Mouse (Mus musculus): ENCODE measurements around the gene Dennd1b. TPM values are rescaled to one million over a fixed set of nuclear protein-coding genes. Genes with fewer than 3 reads are reported as not detected.

Gene Dennd1b
- polyA plus RNA-seq, 1 experiment from 2014 or later: 16.8 TPM

DNA sequence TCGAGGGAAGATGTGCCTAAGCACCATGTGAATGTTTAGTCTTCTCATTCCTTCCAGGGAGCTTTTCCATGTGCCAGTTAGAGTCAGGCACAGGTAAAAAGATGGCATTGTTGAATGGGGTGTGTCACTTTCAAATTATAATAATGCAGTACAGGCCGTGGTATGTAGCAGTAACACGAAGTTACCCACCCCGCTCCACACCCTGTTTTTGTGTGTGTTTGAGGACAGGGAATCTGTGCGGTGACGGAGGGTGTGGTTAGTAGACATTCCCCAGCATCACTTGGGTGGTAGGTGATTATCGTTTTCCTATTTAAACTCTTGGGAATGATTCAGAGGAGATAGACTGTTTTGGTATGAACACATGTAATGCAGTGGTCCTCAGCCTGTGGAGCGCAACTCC, 11.6 kb downstream of the Dennd1b start:
- no peaks in the 10 kb centered on the region for H3K27me3 ChIP-seq (ENCODE audit: control insufficient read depth, insufficient read depth, low read length)
- no peak overlapping the region for H3K4me3 ChIP-seq (ENCODE audit: control insufficient read depth in 1 of 2, insufficient read depth in 1 of 2, low read depth in 1 of 2, low read length in 2 of 2)
- no peaks in the 10 kb centered on the region for H3K36me3 ChIP-seq (ENCODE audit: control insufficient read depth, insufficient read depth, low read length)
- H3K9me3 ChIP-seq (ENCODE audit: control insufficient read depth, low read length): no peaks in the 10 kb centered on the region
- no peak overlapping the region for H3K4me2 ChIP-seq (ENCODE audit: low read length)
- H3K4me1 ChIP-seq (ENCODE audit: control insufficient read depth in 2 of 2, insufficient read depth in 2 of 2, low read length in 2 of 2): peaks cover 9 to 14% of the 10 kb centered on the region in 2 experiments
- 0 out of 4 replicates have a peak overlapping the region, but pooled peaks of 1 of the 2 experiments have one; percentile 1 for H3K27ac ChIP-seq (replicated peaks in 1 of 2; ENCODE audit: control insufficient read depth in 1 of 2, insufficient read depth in 1 of 2, low read depth in 2 of 2, low read length in 2 of 2)
- no peak overlapping the region for H3K9ac ChIP-seq (ENCODE audit: low read length)
- 77% methylated on average over 8 of the region's 8 CpGs for WGBS
- ATAC-seq (ENCODE audit: insufficient number of reproducible peaks, insufficient read depth, low FRiP score, low read depth): no peak

DNA sequence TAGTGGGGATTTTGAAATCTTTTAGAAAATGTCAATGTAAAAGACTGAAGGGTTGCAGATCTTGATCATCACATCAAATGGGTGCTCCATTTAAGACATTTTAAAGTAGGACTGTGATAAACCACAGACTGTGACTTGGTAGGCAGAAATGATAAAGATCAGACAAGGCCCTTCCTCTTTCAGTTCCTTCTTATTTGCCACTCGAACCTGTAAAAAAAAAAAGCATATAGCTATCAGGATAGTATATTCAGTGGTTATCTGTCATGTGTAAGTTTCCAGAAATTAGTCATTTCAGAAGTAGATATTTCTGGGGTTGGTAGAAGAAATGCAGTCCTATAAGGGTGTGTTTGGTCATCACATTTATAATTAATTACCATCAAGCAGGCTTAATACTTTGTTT, 12.7 kb downstream of the Dennd1b start:
- no peak overlapping the region for H3K4me2 ChIP-seq (ENCODE audit: low read length)
- no peaks in the 10 kb centered on the region for H3K27me3 ChIP-seq (ENCODE audit: control insufficient read depth, insufficient read depth, low read length)
- H3K27ac ChIP-seq (replicated peaks in 1 of 2; ENCODE audit: control insufficient read depth in 1 of 2, insufficient read depth in 1 of 2, low read depth in 2 of 2, low read length in 2 of 2): no peak overlapping the region
- 39% methylated on average over 1 of the region's 1 CpGs for WGBS
- peaks cover 7 to 14% of the 10 kb centered on the region in 2 experiments for H3K4me1 ChIP-seq (ENCODE audit: control insufficient read depth in 2 of 2, insufficient read depth in 2 of 2, low read length in 2 of 2)
- H3K9ac ChIP-seq (ENCODE audit: low read length): no peak overlapping the region
- no peaks in the 10 kb centered on the region for H3K9me3 ChIP-seq (ENCODE audit: control insufficient read depth, low read length)
- ATAC-seq (ENCODE audit: insufficient number of reproducible peaks, insufficient read depth, low FRiP score, low read depth): no peak
- no peak overlapping the region for H3K4me3 ChIP-seq (ENCODE audit: control insufficient read depth in 1 of 2, insufficient read depth in 1 of 2, low read depth in 1 of 2, low read length in 2 of 2)
- H3K36me3 ChIP-seq (ENCODE audit: control insufficient read depth, insufficient read depth, low read length): no peaks in the 10 kb centered on the region

DNA sequence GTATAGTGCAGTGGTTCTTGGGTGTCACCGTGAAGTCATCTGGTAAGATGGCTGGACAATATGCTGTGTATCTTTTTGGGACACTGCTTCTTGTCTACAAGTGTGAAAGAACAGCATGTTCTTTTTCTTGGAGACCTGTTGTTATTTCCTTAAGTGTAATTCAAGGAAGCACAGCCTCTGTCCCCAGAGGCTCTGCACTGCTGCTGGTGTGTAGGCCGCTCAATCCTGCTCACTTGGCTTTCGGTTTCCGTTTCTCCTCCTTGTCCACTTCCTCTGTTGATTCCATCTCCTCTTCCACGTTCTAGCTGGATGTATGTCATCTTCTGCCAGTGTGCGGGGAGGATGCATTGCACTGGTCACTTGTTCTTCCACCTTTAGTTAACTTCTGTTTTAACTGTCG, 19.0 kb downstream of the Dennd1b start:
- Histone ChIP-seq H3K4me3 (ENCODE audit: control insufficient read depth in 1 of 2, insufficient read depth in 1 of 2, low read depth in 1 of 2, low read length in 2 of 2) (no peak overlapping the region), H3K4me1 (ENCODE audit: control insufficient read depth in 2 of 2, insufficient read depth in 2 of 2, low read length in 2 of 2) (peaks cover 8 to 27% of the 10 kb centered on the region in 2 experiments), H3K9me3 (ENCODE audit: control insufficient read depth, low read length) (no peaks in the 10 kb centered on the region), H3K9ac (ENCODE audit: low read length) (no peak overlapping the region), H3K27me3 (ENCODE audit: control insufficient read depth, insufficient read depth, low read length) (no peaks in the 10 kb centered on the region), H3K27ac (replicated peaks in 1 of 2; ENCODE audit: control insufficient read depth in 1 of 2, insufficient read depth in 1 of 2, low read depth in 2 of 2, low read length in 2 of 2) (peak overlapping the region; percentile 20 to 66), H3K4me2 (ENCODE audit: low read length) (0 out of 2 replicates have a peak overlapping the region, but pooled peaks have one; percentile 8), H3K36me3 (ENCODE audit: control insufficient read depth, insufficient read depth, low read length) (no peaks in the 10 kb centered on the region)
- ATAC-seq (ENCODE audit: insufficient number of reproducible peaks, insufficient read depth, low FRiP score, low read depth): no peak
- WGBS: 70% methylated on average over 7 of the region's 7 CpGs

DNA sequence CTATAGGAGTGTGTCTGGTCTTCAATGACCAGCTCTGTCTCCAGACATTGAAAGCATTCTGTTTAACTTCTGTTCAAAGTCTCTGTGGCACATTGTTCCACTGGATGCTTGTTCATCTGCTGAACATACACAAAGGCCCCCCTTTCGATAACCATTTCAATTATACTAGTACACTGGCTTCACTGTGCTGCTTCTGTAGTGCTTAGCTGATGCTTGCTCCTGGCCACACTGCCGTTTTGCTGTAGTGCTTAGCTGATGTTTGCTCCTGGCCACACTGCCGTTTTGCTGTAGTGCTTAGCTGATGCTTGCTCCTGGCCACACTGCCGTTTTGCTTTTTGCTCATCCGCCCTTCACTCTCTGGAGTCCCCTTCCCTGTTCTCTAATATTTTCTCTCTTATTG, 19.4 kb downstream of the Dennd1b start:
- H3K4me2 ChIP-seq (ENCODE audit: low read length): 0 out of 2 replicates have a peak overlapping the region, but pooled peaks have one; percentile 8
- peak overlapping the region; percentile 25; the same call in 1 of the 2 replicates for H3K9ac ChIP-seq (ENCODE audit: low read length)
- no peak for ATAC-seq (ENCODE audit: insufficient number of reproducible peaks, insufficient read depth, low FRiP score, low read depth)
- peak overlapping the region; percentile 20 to 55 for H3K27ac ChIP-seq (replicated peaks in 1 of 2; ENCODE audit: control insufficient read depth in 1 of 2, insufficient read depth in 1 of 2, low read depth in 2 of 2, low read length in 2 of 2)
- WGBS: 56% methylated on average over 5 of the region's 5 CpGs
- no peak overlapping the region for H3K4me3 ChIP-seq (ENCODE audit: control insufficient read depth in 1 of 2, insufficient read depth in 1 of 2, low read depth in 1 of 2, low read length in 2 of 2)
- H3K9me3 ChIP-seq (ENCODE audit: control insufficient read depth, low read length): no peaks in the 10 kb centered on the region
- H3K27me3 ChIP-seq (ENCODE audit: control insufficient read depth, insufficient read depth, low read length): no peaks in the 10 kb centered on the region
- peaks cover 8 to 30% of the 10 kb centered on the region in 2 experiments for H3K4me1 ChIP-seq (ENCODE audit: control insufficient read depth in 2 of 2, insufficient read depth in 2 of 2, low read length in 2 of 2)
- H3K36me3 ChIP-seq (ENCODE audit: control insufficient read depth, insufficient read depth, low read length): no peaks in the 10 kb centered on the region

DNA sequence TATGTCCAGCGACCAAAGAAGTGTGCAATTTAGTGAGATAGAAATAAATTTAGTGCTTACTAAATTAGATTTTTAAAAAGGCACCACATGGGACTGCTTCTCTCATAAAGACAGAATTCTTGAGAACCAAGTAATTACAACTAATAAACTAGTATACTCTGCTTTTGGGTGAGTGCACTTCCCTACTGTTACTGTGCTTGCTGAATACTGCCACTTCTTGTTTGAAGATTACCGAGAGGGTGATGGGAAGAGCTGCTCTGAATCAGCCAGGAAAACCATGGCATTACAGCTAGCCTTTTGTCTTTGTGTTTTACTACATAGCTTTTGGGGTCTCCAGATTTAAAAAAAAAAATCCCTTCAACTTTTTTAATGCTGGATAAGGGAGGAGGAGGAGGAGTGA, 19.8 kb downstream of the Dennd1b start:
- Histone ChIP-seq H3K4me2 (ENCODE audit: low read length) (peak overlapping the region; percentile 39; the same call in 1 of the 2 replicates), H3K9ac (ENCODE audit: low read length) (peak overlapping the region; percentile 38; the same call in 1 of the 2 replicates)

DNA sequence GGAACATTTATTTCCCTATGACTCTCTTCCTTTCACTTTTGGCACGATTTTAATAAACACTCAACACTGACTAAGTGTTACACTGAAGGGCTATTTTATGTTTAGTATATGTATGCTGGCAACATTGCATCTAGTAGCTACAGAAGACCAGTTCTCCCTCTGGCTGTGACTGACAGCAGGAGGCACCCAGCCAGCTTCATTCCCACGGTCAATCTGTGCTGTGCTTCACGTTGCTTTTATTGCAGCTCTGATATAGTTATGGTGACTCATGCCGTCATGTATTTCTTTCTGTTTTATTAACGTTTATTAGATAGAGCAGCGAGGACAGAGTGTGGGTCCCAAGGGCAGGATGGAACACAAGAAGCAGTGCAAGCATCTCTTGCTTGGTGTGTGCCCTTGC, 20.2 kb downstream of the Dennd1b start:
- Histone ChIP-seq H3K4me1 (ENCODE audit: control insufficient read depth in 2 of 2, insufficient read depth in 2 of 2, low read length in 2 of 2) (peaks cover 8 to 31% of the 10 kb centered on the region in 2 experiments), H3K27ac (replicated peaks in 1 of 2; ENCODE audit: control insufficient read depth in 1 of 2, insufficient read depth in 1 of 2, low read depth in 2 of 2, low read length in 2 of 2) (peak overlapping the region in 1 of 2 experiments; percentile 57; a peak in 2 of 4 replicates), H3K36me3 (ENCODE audit: control insufficient read depth, insufficient read depth, low read length) (no peaks in the 10 kb centered on the region), H3K27me3 (ENCODE audit: control insufficient read depth, insufficient read depth, low read length) (no peaks in the 10 kb centered on the region), H3K9ac (ENCODE audit: low read length) (peak overlapping the region; percentile 38; the same call in 1 of the 2 replicates), H3K4me2 (ENCODE audit: low read length) (peak overlapping the region; percentile 39), H3K4me3 (ENCODE audit: control insufficient read depth in 1 of 2, insufficient read depth in 1 of 2, low read depth in 1 of 2, low read length in 2 of 2) (no peak overlapping the region), H3K9me3 (ENCODE audit: control insufficient read depth, low read length) (no peaks in the 10 kb centered on the region)
- no peak for ATAC-seq (ENCODE audit: insufficient number of reproducible peaks, insufficient read depth, low FRiP score, low read depth)
- 41% methylated on average over 6 of the region's 6 CpGs for WGBS

More for the DNA sequence above, 19.8 kb downstream of the Dennd1b start:
- peaks cover 8 to 31% of the 10 kb centered on the region in 2 experiments for H3K4me1 ChIP-seq (ENCODE audit: control insufficient read depth in 2 of 2, insufficient read depth in 2 of 2, low read length in 2 of 2)
- no peaks in the 10 kb centered on the region for H3K27me3 ChIP-seq (ENCODE audit: control insufficient read depth, insufficient read depth, low read length)
- WGBS: 46% methylated on average over 2 of the region's 2 CpGs
- H3K36me3 ChIP-seq (ENCODE audit: control insufficient read depth, insufficient read depth, low read length): no peaks in the 10 kb centered on the region
- ATAC-seq (ENCODE audit: insufficient number of reproducible peaks, insufficient read depth, low FRiP score, low read depth): no peak
- H3K4me3 ChIP-seq (ENCODE audit: control insufficient read depth in 1 of 2, insufficient read depth in 1 of 2, low read depth in 1 of 2, low read length in 2 of 2): no peak overlapping the region
- H3K27ac ChIP-seq (replicated peaks in 1 of 2; ENCODE audit: control insufficient read depth in 1 of 2, insufficient read depth in 1 of 2, low read depth in 2 of 2, low read length in 2 of 2): peak overlapping the region in 1 of 2 experiments; percentile 57; a peak in 2 of 4 replicates
- H3K9me3 ChIP-seq (ENCODE audit: control insufficient read depth, low read length): no peaks in the 10 kb centered on the region

DNA sequence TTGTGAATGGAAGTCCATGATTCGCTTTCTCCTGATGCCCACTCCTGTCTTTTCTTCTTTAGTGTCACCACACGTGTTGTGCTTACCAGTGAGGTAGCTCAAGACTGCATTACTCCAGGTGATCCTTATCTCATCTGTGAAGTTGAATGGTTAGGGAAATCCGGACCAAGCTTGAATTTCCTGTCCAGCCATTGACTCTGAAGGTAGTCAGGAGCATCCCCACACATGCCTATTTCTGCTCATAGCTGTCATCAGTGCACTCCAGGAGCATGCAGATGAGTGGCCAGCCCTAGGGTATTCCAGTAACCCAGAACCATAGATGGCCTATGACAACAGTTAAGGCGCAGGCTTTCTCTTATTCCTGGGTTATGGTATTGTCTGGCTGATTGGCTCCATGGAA, 20.9 kb downstream of the Dennd1b start:
- Histone ChIP-seq H3K27ac (replicated peaks in 1 of 2; ENCODE audit: control insufficient read depth in 1 of 2, insufficient read depth in 1 of 2, low read depth in 2 of 2, low read length in 2 of 2) (peak overlapping the region in 1 of 2 experiments; percentile 57; a peak in 1 of 4 replicates), H3K4me2 (ENCODE audit: low read length) (no peak overlapping the region), H3K9ac (ENCODE audit: low read length) (no peak overlapping the region), H3K9me3 (ENCODE audit: control insufficient read depth, low read length) (no peaks in the 10 kb centered on the region), H3K27me3 (ENCODE audit: control insufficient read depth, insufficient read depth, low read length) (no peaks in the 10 kb centered on the region), H3K36me3 (ENCODE audit: control insufficient read depth, insufficient read depth, low read length) (no peaks in the 10 kb centered on the region), H3K4me3 (ENCODE audit: control insufficient read depth in 1 of 2, insufficient read depth in 1 of 2, low read depth in 1 of 2, low read length in 2 of 2) (no peak overlapping the region), H3K4me1 (ENCODE audit: control insufficient read depth in 2 of 2, insufficient read depth in 2 of 2, low read length in 2 of 2) (peaks cover 8 to 31% of the 10 kb centered on the region in 2 experiments)
- ATAC-seq (ENCODE audit: insufficient number of reproducible peaks, insufficient read depth, low FRiP score, low read depth): 0 out of 2 replicates have a peak, but pooled peaks have one; percentile 21
- WGBS: 76% methylated on average over 4 of the region's 4 CpGs

Data from heart, embryonic 14.5 days (tissue).